Mouse (Mus musculus) embryonic facial prominence, embryonic 14.5 days (tissue): ENCODE results near the gene Igsf6. TPM values are rescaled to one million over a fixed set of nuclear protein-coding genes. Genes with fewer than 3 reads are reported as not detected.

Source experiments
- ATAC-seq: fragments of 200-750 bp; cut with Nextera tagmentation; 2 replicates; pipeline ENCODE4 v1.8.0; 2017; ENCODE audit warnings: low read depth, moderate number of reproducible peaks, moderate TSS enrichment
- DNase-seq: peaks from one replicate; pipeline ENCODE4 v3.0.0-alpha.2; 2015; ENCODE audit warnings: low spot score
- H3K27ac ChIP-seq: fragments of 300-500 bp; sonication (generic); replicated peaks from 2 replicates; pipeline ENCODE4 v1.5.1; 2014; ENCODE audit warnings: low read depth, mild to moderate bottlenecking, low read length, moderate library complexity
- H3K27me3 ChIP-seq: fragments of 300-500 bp; sonication (generic); replicated peaks from 2 replicates; pipeline ENCODE4 v1.6.1; 2014; ENCODE audit warnings: low read length; ENCODE audit not compliant: control insufficient read depth, insufficient read depth
- H3K36me3 ChIP-seq: fragments of 300-500 bp; sonication (generic); 2 replicates; pipeline ENCODE4 v1.6.1; 2014; ENCODE audit warnings: low read length, mixed read lengths; ENCODE audit not compliant: control insufficient read depth, insufficient read depth
- H3K4me1 ChIP-seq: fragments of 300-500 bp; sonication (generic); 2 replicates; pipeline ENCODE4 v1.6.1; 2014; ENCODE audit warnings: antibody characterized with exemption, low read length; ENCODE audit not compliant: control insufficient read depth, insufficient read depth
- H3K4me2 ChIP-seq: fragments of 300-500 bp; sonication (generic); 2 replicates; pipeline ENCODE4 v1.6.1; 2014; ENCODE audit warnings: low read depth, mild to moderate bottlenecking, low read length, moderate library complexity, mixed read lengths
- H3K4me3 ChIP-seq: fragments of 300-500 bp; sonication (generic); 2 replicates; pipeline ENCODE4 v1.5.1; 2014; ENCODE audit warnings: low read depth, mild to moderate bottlenecking, low read length
- H3K9ac ChIP-seq: fragments of 300-500 bp; sonication (generic); 2 replicates; pipeline ENCODE4 v1.6.1; 2014; ENCODE audit warnings: low read depth, mild to moderate bottlenecking, low read length, moderate library complexity, mixed read lengths
- H3K9me3 ChIP-seq: fragments of 300-500 bp; sonication (generic); 2 replicates; pipeline ENCODE4 v1.6.1; 2016; ENCODE audit warnings: low read length; ENCODE audit not compliant: control insufficient read depth
- WGBS: fragments of 180-500 bp; shearing (Covaris S2); extraction: QIAGEN DNeasy Blood & Tissue Kit; methylation state at CpG from one replicate; pipeline ENCODE4 v1.1.7; 2014; 5-methylcytosine and 5-hydroxymethylcytosine counted together
- polyA plus RNA-seq: library from polyadenylated mRNA; unstranded; fragments of >200 nt; fragmentation: Nextera tagmentation; extraction: Ambion mirVana; gene quantifications from 2 replicates; pipeline ENCODE4 v1.2.1, GENCODE M21; 2014

Igsf6 gene
- polyA plus RNA-seq, 1 experiment from 2014 or later, result 2.6 TPM

- no peak overlapping the region for H3K9ac ChIP-seq
- no peak overlapping the region for H3K4me2 ChIP-seq
- H3K4me1 ChIP-seq, result peaks cover 5% of the 10 kb centered on the region; the same call in 1 of the 2 replicates
- no peak overlapping the region for H3K4me3 ChIP-seq
- ATAC-seq (no peak), DNase-seq (no peak)
- H3K9me3 ChIP-seq, result no peaks in the 10 kb centered on the region
- WGBS, result 74% methylated on average over 5 of the region's 5 CpGs
- no peak overlapping the region for H3K27ac ChIP-seq
- no peaks in the 10 kb centered on the region for H3K27me3 ChIP-seq
- H3K36me3 ChIP-seq, result no peaks in the 10 kb centered on the region
Observed at GRCm38 (mm10) chr7:121088745-121089144, 14.4 kb upstream of the Igsf6 start.

GRCm38 (mm10) chr7:121085500-121085899, 11.1 kb upstream of the Igsf6 start:
- H3K9me3 ChIP-seq, result no peaks in the 10 kb centered on the region
- H3K4me3 ChIP-seq, result no peak overlapping the region
- no peak overlapping the region for H3K27ac ChIP-seq
- H3K9ac ChIP-seq, result no peak overlapping the region
- H3K36me3 ChIP-seq, result no peaks in the 10 kb centered on the region
- no peak overlapping the region for H3K4me2 ChIP-seq
- no peaks in the 10 kb centered on the region for H3K27me3 ChIP-seq
- DNase-seq, result peak; percentile 61
- H3K4me1 ChIP-seq, result peaks cover 5% of the 10 kb centered on the region; the same call in 1 of the 2 replicates
- peak; percentile 53; the same call in 1 of the 2 replicates for ATAC-seq
- WGBS, result 7% methylated on average over 4 of the region's 4 CpGs

- ATAC-seq (no peak), DNase-seq (no peak)
- no peaks in the 10 kb centered on the region for H3K27me3 ChIP-seq
- H3K4me2 ChIP-seq, result no peak overlapping the region
- no peaks in the 10 kb centered on the region for H3K9me3 ChIP-seq
- 60% methylated on average over 8 of the region's 8 CpGs for WGBS
- H3K36me3 ChIP-seq, result no peaks in the 10 kb centered on the region
- no peak overlapping the region for H3K9ac ChIP-seq
- H3K4me3 ChIP-seq, result no peak overlapping the region
- H3K4me1 ChIP-seq, result peaks cover 5% of the 10 kb centered on the region; the same call in 1 of the 2 replicates
- no peak overlapping the region for H3K27ac ChIP-seq
Observed at GRCm38 (mm10) chr7:121084840-121085453, 10.6 kb upstream of the Igsf6 start.

DNA sequence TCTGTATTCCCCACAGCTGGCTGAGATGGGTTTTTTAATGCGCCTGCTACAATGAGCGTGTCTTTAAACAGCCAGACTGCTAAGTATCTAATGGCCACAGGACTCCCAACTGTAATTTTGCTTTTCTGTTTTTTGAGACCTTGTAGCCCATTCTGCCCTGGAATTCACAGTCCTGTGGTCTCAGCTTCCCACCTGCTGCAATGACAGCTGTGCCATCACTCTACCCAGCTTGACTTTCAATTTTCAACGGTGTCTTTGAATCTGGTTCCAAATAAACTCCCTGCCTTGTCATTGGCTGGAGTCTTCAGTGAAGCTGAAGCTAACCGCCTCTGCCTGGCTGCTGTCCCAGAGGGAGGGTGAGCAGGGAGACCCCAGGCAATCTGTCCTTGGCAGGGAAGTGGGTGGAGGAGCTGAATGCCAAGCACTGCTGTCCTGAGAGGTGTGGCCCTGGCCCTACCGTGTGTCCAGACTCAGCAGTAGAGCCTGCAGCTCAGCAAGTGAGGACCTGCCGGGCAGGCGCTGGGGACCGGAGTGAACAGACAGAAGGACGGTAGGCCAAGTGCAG, 8.7 kb upstream of the Igsf6 start:
- 67% methylated on average over 9 of the region's 9 CpGs for WGBS
- Histone ChIP-seq H3K4me1 (peaks cover 5% of the 10 kb centered on the region; the same call in 1 of the 2 replicates), H3K4me2 (no peak overlapping the region), H3K27me3 (no peaks in the 10 kb centered on the region), H3K9ac (no peak overlapping the region), H3K36me3 (peaks cover 6% of the 10 kb centered on the region), H3K4me3 (no peak overlapping the region), H3K9me3 (no peaks in the 10 kb centered on the region), H3K27ac (no peak overlapping the region)
- DNase-seq (peak; percentile 45), ATAC-seq (peak; percentile 22; the same call in 1 of the 2 replicates)

- Histone ChIP-seq H3K4me1 (peaks cover 5% of the 10 kb centered on the region; the same call in 1 of the 2 replicates), H3K4me2 (no peak overlapping the region), H3K27ac (no peak overlapping the region), H3K9ac (no peak overlapping the region), H3K27me3 (no peaks in the 10 kb centered on the region), H3K4me3 (no peak overlapping the region), H3K9me3 (no peaks in the 10 kb centered on the region), H3K36me3 (peaks cover 12% of the 10 kb centered on the region)
- DNase-seq (no peak), ATAC-seq (no peak)
- 44% methylated on average over 2 of the region's 2 CpGs for WGBS
Observed at GRCm38 (mm10) chr7:121081816-121082215, 7.4 kb upstream of the Igsf6 start.

GRCm38 (mm10) chr7:121081350-121081749, 7.0 kb upstream of the Igsf6 start, which contains the start of gene Otoa:
Otoa (plus strand) TSS chr7:121081650.
- no peak for DNase-seq
- Histone ChIP-seq H3K36me3 (peaks cover 16% of the 10 kb centered on the region), H3K4me1 (peaks cover 5% of the 10 kb centered on the region; the same call in 1 of the 2 replicates), H3K9me3 (no peaks in the 10 kb centered on the region), H3K4me2 (no peak within 1 kb of the TSS), H3K27ac (no peak within 1 kb of the TSS), H3K4me3 (no peak within 1 kb of the TSS), H3K27me3 (no peaks in the 10 kb centered on the region), H3K9ac (no peak within 1 kb of the TSS)
- WGBS, result 72% methylated on average over 4 of the region's 4 CpGs
- no peak for ATAC-seq

GRCm38 (mm10) chr7:121077829-121078228, 3.5 kb upstream of the Igsf6 start:
- Histone ChIP-seq H3K27me3 (no peaks in the 10 kb centered on the region), H3K36me3 (peaks cover 30% of the 10 kb centered on the region), H3K4me3 (no peak overlapping the region), H3K9ac (no peak overlapping the region), H3K27ac (no peak overlapping the region), H3K4me1 (no peaks in the 10 kb centered on the region), H3K4me2 (no peak overlapping the region), H3K9me3 (no peaks in the 10 kb centered on the region)
- 4% methylated on average over 5 of the region's 5 CpGs for WGBS
- DNase-seq (peak; percentile 82), ATAC-seq (peak; percentile 80)

- H3K27ac ChIP-seq, result no peak overlapping the region
- no peaks in the 10 kb centered on the region for H3K27me3 ChIP-seq
- H3K4me3 ChIP-seq, result no peak overlapping the region
- H3K9ac ChIP-seq, result no peak overlapping the region
- ATAC-seq (0 out of 2 replicates have a peak, but pooled peaks have one; percentile 18), DNase-seq (no peak)
- no peaks in the 10 kb centered on the region for H3K4me1 ChIP-seq
- H3K9me3 ChIP-seq, result no peaks in the 10 kb centered on the region
- H3K36me3 ChIP-seq, result peaks cover 32% of the 10 kb centered on the region
- no peak overlapping the region for H3K4me2 ChIP-seq
- WGBS, result 93% methylated on average over 6 of the region's 6 CpGs
Observed at GRCm38 (mm10) chr7:121077311-121077710, 2.9 kb upstream of the Igsf6 start.

DNA sequence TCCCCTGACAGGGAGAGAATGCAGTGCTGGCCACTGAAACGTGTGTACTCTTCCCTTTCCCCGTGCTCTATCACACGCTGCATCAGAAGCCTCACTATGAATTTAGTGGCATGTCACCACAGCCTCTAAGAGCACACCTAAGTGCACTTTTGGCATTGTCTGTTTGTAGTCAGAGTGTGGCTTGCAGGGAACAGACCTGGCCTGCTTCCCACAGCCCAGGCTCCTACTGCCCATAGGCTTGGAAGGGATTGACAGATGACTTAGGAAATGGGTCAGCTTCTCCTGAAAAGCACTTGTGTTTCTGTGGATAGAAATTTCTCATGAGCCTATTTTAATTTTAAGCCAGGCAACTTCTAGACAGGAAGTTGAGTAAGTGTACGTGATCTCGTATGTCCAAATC, 1.0 kb upstream of the Igsf6 start:
- Histone ChIP-seq H3K27me3 (no peaks in the 10 kb centered on the region), H3K4me1 (no peaks in the 10 kb centered on the region), H3K4me2 (no peak overlapping the region), H3K36me3 (peaks cover 51% of the 10 kb centered on the region), H3K9ac (no peak overlapping the region), H3K4me3 (no peak overlapping the region), H3K9me3 (no peaks in the 10 kb centered on the region), H3K27ac (no peak overlapping the region)
- DNase-seq, result no peak
- 86% methylated on average over 5 of the region's 5 CpGs for WGBS
- ATAC-seq, result no peak
